Mouse (Mus musculus) C2C12 (cell line): ENCODE measurements around the gene Map3k12. TPM values are rescaled to one million over a fixed set of nuclear protein-coding genes. Genes with fewer than 3 reads are reported as not detected.

Source experiments
- H3K27me3 ChIP-seq: one replicate; pipeline ENCODE4 v1.6.1; 2011; ENCODE audit not compliant: control insufficient read depth, insufficient read depth, insufficient read length
- H3K36me3 ChIP-seq: one replicate; pipeline ENCODE4 v1.6.1; 2011; ENCODE audit not compliant: control insufficient read depth, insufficient read depth
- H3K4me3 ChIP-seq: one replicate; pipeline ENCODE4 v1.5.1; 2011; ENCODE audit warnings: mild to moderate bottlenecking, control low read depth; ENCODE audit not compliant: poor library complexity, insufficient read depth, severe bottlenecking
- H3K79me2 ChIP-seq: one replicate; pipeline ENCODE4 v1.6.1; 2011; ENCODE audit not compliant: control insufficient read depth, insufficient read depth
- H3K79me3 ChIP-seq: one replicate; pipeline ENCODE4 v1.6.1; 2011; ENCODE audit warnings: low read depth, control low read depth
- H3ac ChIP-seq: one replicate; pipeline ENCODE3; 2011; ENCODE audit warnings: low read depth; ENCODE audit not compliant: control insufficient read depth, insufficient read length
- CEBPB ChIP-seq: IDR thresholded peaks from one replicate; pipeline ENCODE4 v1.6.1; 2011; ENCODE audit warnings: low read depth, mild to moderate bottlenecking, control low read depth, moderate library complexity
- CTCF ChIP-seq: IDR thresholded peaks from one replicate; pipeline ENCODE4 v1.5.1; 2011; ENCODE audit not compliant: control insufficient read depth, insufficient read depth, insufficient read length
- FOSL1 ChIP-seq: IDR thresholded peaks from one replicate; pipeline ENCODE4 v1.8.0; 2011; ENCODE audit warnings: mild to moderate bottlenecking, low read length; ENCODE audit not compliant: poor library complexity, insufficient read depth, severe bottlenecking
- MAX ChIP-seq: IDR thresholded peaks from one replicate; pipeline ENCODE4 v1.6.1; 2011; ENCODE audit warnings: mild to moderate bottlenecking, control low read depth
- MYOD1 ChIP-seq: IDR thresholded peaks from one replicate; pipeline ENCODE4 v1.6.1; 2011; ENCODE audit warnings: low read depth; ENCODE audit not compliant: control insufficient read depth, insufficient read length
- MYOG ChIP-seq: IDR thresholded peaks from one replicate; pipeline ENCODE4 v1.6.1; 2011; ENCODE audit not compliant: control insufficient read depth, insufficient read length; ENCODE audit errors: extremely low read depth
- USF1 ChIP-seq: IDR thresholded peaks from one replicate; pipeline ENCODE4 v1.6.1; 2011; ENCODE audit warnings: low read depth, mild to moderate bottlenecking, control low read depth, moderate library complexity
- long read RNA-seq, 2 experiments: library from polyadenylated mRNA; unstranded; transcript quantifications; one replicate each; pipeline ENCODE4 v2.0.0; 2019 to 2020
- polyA plus RNA-seq: library from polyadenylated mRNA; unstranded; fragments of >200 nt; fragmentation: generic; extraction: Trizol; gene quantifications from one replicate; pipeline ENCODE4 v1.2.1, GENCODE M21; 2012; ENCODE audit warnings: missing spikeins

Gene Map3k12
- 11.2 TPM for polyA plus RNA-seq
- long read RNA-seq, experiment 1, full-length matches to known transcripts = 1 of 14 reads
- long read RNA-seq, experiment 1, partial matches to known transcripts = 2 of 14 reads
- long read RNA-seq, experiment 1, other reads (novel, unspliced or antisense) = 11 of 14 reads
- long read RNA-seq, experiment 2, full-length matches to known transcripts = 13 of 31 reads
- long read RNA-seq, experiment 2, partial matches to known transcripts = 5 of 31 reads
- long read RNA-seq, experiment 2, other reads (novel, unspliced or antisense) = 13 of 31 reads

DNA sequence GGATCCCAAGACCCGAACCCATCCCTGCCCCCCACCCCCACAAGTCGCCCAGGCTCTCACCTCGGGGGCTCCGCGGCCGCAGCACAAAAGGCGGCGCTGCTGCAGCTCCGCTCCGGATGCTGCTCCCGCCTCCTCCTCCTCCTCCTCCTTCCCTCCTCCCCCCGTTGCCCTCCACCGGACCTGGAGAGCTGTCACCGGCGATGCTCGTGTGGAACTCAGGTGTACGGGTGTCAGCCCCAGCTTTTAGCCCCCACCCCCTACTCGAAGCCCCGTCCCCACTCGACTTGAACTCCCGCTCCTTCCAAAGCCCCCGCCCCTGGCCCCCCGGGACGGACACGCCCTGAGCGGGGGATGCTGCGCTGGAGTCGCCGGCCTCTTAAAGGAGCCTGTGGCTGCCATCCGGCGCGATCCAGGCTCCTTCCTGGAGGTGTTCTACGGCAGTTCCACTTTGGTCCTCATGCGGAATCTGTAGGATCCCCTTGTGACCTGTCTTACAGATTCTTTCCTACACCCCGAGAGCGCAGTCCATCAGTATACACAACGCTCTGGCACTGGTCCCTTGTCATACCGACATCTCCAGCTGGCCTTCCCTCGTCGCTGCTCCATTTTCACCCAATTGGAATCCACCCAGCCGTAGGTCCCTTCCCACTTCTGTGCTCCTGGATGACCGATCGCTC is at the start of gene Map3k12:
Gene Map3k12, minus strand, starts transcription at position 337 of the 677 bp plus-strand sequence.
- Histone ChIP-seq H3K4me3 (peak within 1 kb of the TSS; percentile 75), H3K79me3 (peaks cover 36% of the 10 kb centered on the region), H3K79me2 (peaks cover 71% of the 10 kb centered on the region), H3K27me3 (no peaks in the 10 kb centered on the region), H3K36me3 (peaks cover 26% of the 10 kb centered on the region), H3ac (peak within 1 kb of the TSS; percentile 88)
- TF ChIP-seq MYOG (no peak), CTCF (peak; percentile 7), CEBPB (no peak), MYOD1 (no peak)

DNA sequence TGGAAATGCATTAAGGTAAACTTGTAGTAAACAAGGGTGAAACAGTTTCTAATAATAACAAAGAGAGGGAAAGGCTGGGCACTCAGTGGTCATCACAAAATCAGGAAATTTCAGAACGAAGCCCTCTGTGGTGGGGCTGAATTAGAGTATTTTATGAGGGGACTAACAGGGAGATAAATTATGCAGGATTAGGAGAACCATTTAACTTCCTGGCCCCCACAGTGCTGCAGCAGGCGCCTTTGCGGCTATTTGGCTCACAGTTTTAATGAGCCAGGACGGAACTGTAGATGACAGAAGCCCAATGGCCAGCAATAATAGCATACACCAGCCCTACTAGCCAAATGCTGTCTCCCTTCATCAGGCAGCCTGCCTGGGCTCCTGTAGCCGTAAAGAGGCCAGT is 46.8 kb upstream of the Map3k12 start:
- H3K79me3 ChIP-seq = peaks cover 4% of the 10 kb centered on the region
- peaks cover 38% of the 10 kb centered on the region for H3K36me3 ChIP-seq
- H3K79me2 ChIP-seq = no peaks in the 10 kb centered on the region
- no peak overlapping the region for H3ac ChIP-seq
- no peak overlapping the region for H3K4me3 ChIP-seq
- no peaks in the 10 kb centered on the region for H3K27me3 ChIP-seq
- TF ChIP-seq CEBPB (no peak), USF1 (no peak), MYOG (no peak), MAX (no peak), FOSL1 (no peak), CTCF (no peak), MYOD1 (no peak)

DNA sequence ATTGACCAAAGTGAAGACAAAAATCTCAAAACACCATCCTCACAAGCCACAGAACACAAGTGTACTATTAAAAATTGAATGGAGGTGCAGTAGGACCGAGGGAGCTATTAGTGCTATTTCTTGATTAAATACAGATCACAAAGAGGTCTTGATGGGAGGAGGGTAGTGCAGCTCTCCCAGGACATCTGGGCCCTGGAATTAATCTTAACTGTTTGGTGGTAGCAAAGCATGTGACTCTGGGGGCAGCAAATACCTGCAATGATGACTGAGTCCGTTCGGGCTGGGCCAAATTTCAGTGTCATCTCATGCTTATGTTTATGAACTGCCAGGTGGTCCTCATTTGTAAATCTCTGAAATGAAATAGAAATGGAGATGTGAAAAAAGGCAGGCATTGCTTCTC is 46.2 kb upstream of the Map3k12 start:
- TF ChIP-seq MYOG (no peak), CEBPB (no peak), MYOD1 (no peak), CTCF (no peak), FOSL1 (no peak), MAX (no peak), USF1 (no peak)

DNA sequence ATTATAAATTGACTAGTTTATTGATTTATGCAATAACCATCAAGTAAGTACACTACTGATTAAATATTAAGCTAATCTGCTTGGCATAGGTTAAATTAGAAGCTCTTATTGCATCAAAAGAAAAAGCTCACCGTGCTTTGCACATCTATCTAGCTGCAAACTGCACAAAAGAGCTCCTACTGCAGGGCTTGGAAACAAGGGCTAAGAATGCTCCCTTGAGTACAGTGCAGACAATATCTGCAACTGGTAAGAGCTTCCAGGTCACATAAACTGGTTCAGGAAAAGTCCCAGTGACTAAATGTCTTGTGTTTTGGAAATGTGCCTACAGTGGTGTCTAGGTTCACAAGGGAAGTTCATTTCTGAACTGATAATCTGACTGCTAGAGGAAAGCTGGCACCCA is 45.6 kb upstream of the Map3k12 start:
- H3K4me3 ChIP-seq = no peak overlapping the region
- peaks cover 46% of the 10 kb centered on the region for H3K36me3 ChIP-seq
- TF ChIP-seq USF1 = no peak
- TF ChIP-seq MAX = no peak
- no peaks in the 10 kb centered on the region for H3K27me3 ChIP-seq
- no peak overlapping the region for H3ac ChIP-seq
- H3K79me2 ChIP-seq = no peaks in the 10 kb centered on the region
- peaks cover 4% of the 10 kb centered on the region for H3K79me3 ChIP-seq

More for the DNA sequence above, 46.2 kb upstream of the Map3k12 start:
- no peak overlapping the region for H3K4me3 ChIP-seq
- no peaks in the 10 kb centered on the region for H3K79me2 ChIP-seq
- H3K79me3 ChIP-seq = peaks cover 4% of the 10 kb centered on the region
- peaks cover 42% of the 10 kb centered on the region for H3K36me3 ChIP-seq
- H3ac ChIP-seq = no peak overlapping the region
- no peaks in the 10 kb centered on the region for H3K27me3 ChIP-seq

DNA sequence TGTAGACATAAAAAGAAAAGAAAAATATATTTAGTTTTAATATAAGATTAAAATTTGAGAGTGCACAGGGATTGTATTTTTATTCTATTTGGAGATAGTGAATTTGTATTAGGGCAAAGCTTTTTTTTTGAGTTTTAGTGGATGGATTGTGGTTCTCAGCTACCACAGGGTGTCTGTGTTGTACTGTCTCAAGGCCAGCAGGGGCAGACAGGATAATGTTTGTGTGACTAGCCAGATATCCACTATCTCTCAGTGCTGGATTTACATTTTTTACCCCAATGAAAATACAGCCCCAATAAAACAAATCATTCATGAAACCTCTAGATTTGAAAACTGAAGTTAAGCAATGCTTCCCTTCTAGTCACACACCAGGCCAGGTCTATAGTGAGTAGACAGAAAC is 40.7 kb upstream of the Map3k12 start:
- H3K79me3 ChIP-seq = no peaks in the 10 kb centered on the region
- H3K79me2 ChIP-seq = no peaks in the 10 kb centered on the region
- no peak overlapping the region for H3K4me3 ChIP-seq
- no peak for TF ChIP-seq USF1
- TF ChIP-seq CEBPB = no peak
- no peak for TF ChIP-seq MYOD1
- H3K27me3 ChIP-seq = no peaks in the 10 kb centered on the region
- H3K36me3 ChIP-seq = peaks cover 82% of the 10 kb centered on the region
- H3ac ChIP-seq = no peak overlapping the region

DNA sequence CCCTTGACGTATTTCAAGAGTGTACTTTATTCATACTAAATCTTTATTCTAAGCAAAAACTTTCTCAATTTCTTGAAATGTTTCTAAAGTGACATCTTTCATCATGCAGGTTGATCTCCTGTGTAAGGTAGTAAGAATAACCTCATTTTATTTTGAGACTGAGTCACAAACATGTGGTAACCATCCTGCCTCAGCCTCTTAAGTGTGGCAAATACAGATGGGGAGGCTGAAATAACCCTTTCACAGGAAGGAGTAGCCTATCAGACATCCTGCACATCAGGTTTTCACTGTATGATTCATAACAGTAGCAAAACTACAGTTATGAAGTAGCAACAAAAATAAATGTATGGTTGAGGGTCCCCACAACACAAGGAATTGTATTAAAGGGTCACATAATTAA is 38.7 kb upstream of the Map3k12 start:
- Histone ChIP-seq H3ac (no peak overlapping the region), H3K79me2 (no peaks in the 10 kb centered on the region), H3K36me3 (peaks cover 86% of the 10 kb centered on the region), H3K79me3 (no peaks in the 10 kb centered on the region), H3K4me3 (no peak overlapping the region), H3K27me3 (no peaks in the 10 kb centered on the region)
- TF ChIP-seq MYOD1 (no peak), MAX (no peak), USF1 (no peak), CEBPB (no peak), MYOG (no peak), FOSL1 (no peak), CTCF (no peak)
